Mouse (Mus musculus) cerebellum, adult 2 months (tissue): Measurements from ENCODE around the gene Phf21a.

Experiments
- CTCF ChIP-seq: fragments of 200-500 bp; IDR thresholded peaks from 2 replicates; pipeline ENCODE4 v1.5.1; 2011; ENCODE audit warnings: low read depth, mild to moderate bottlenecking, control low read depth, low read length, moderate library complexity, borderline replicate concordance; ENCODE audit not compliant: insufficient read depth
- POLR2A ChIP-seq: fragments of 200-500 bp; IDR thresholded peaks from 2 replicates; pipeline ENCODE4 v1.6.1; 2011; ENCODE audit warnings: low read length, control low read depth, borderline replicate concordance; ENCODE audit not compliant: insufficient read depth

GRCm38 (mm10) chr2:92176292-92176691 lies 83.4 kb downstream of the Phf21a start:
- TF ChIP-seq CTCF, result no peak
- no peak for TF ChIP-seq POLR2A
